Mouse (Mus musculus) telencephalon, adult 2 months (tissue): ENCODE results near the gene Adgrg5.

Experiments used
- DNase-seq: peaks from one replicate; pipeline ENCODE4 v3.0.0-alpha.2; 2011; ENCODE audit warnings: low read depth, low spot score

The Adgrg5 gene

GRCm38 (mm10) chr8:94917352-94917751 is 6.1 kb upstream of the Adgrg5 start:
- DNase-seq, result peak; percentile 5

GRCm38 (mm10) chr8:94917851-94918495 is 5.5 kb upstream of the Adgrg5 start, which contains the start of gene Ccdc102a:
Gene Ccdc102a (minus strand): TSS chr8:94918098.
- DNase-seq, result no peak

GRCm38 (mm10) chr8:94919256-94919655 is 4.2 kb upstream of the Adgrg5 start:
- DNase-seq, result no peak

- no peak for DNase-seq
These were observed 1.3 kb upstream of the Adgrg5 start for GRCm38 (mm10) chr8:94922176-94922575.

- DNase-seq, result no peak
These were observed 892 bp upstream of the Adgrg5 start for GRCm38 (mm10) chr8:94922602-94923001.

- no peak for DNase-seq
These were observed 4.7 kb downstream of the Adgrg5 start for GRCm38 (mm10) chr8:94928227-94928626.

- no peak for DNase-seq
These were observed 10.4 kb downstream of the Adgrg5 start for GRCm38 (mm10) chr8:94933918-94934317.

- no peak for DNase-seq
These were observed 11.7 kb downstream of the Adgrg5 start for GRCm38 (mm10) chr8:94935172-94935571.

GRCm38 (mm10) chr8:94942566-94942965 is 19.1 kb downstream of the Adgrg5 start:
- DNase-seq, result no peak

GRCm38 (mm10) chr8:94945185-94945584 is 21.7 kb downstream of the Adgrg5 start:
- peak; percentile 78 for DNase-seq

GRCm38 (mm10) chr8:94948421-94948820 is 24.9 kb downstream of the Adgrg5 start:
- no peak for DNase-seq

GRCm38 (mm10) chr8:94949010-94949409 is 25.5 kb downstream of the Adgrg5 start:
- DNase-seq, result no peak

GRCm38 (mm10) chr8:94950046-94950445 is 26.6 kb downstream of the Adgrg5 start:
- DNase-seq, result peak; percentile 49

GRCm38 (mm10) chr8:94950458-94950857 is 27.0 kb downstream of the Adgrg5 start:
- no peak for DNase-seq

- DNase-seq, result no peak
These were observed 28.6 kb downstream of the Adgrg5 start for GRCm38 (mm10) chr8:94952086-94952485.

GRCm38 (mm10) chr8:94953624-94954367 is 30.3 kb downstream of the Adgrg5 start:
- DNase-seq, result no peak

GRCm38 (mm10) chr8:94954368-94954737 is 30.9 kb downstream of the Adgrg5 start:
- DNase-seq, result no peak

- no peak for DNase-seq
These were observed 31.6 kb downstream of the Adgrg5 start for GRCm38 (mm10) chr8:94954921-94955758.

- DNase-seq, result no peak
These were observed 32.6 kb downstream of the Adgrg5 start for GRCm38 (mm10) chr8:94956078-94956574.

GRCm38 (mm10) chr8:94962201-94962600 is 38.7 kb downstream of the Adgrg5 start:
- no peak for DNase-seq

GRCm38 (mm10) chr8:94964828-94965227 is 41.3 kb downstream of the Adgrg5 start:
- no peak for DNase-seq

- DNase-seq, result no peak
These were observed 43.1 kb downstream of the Adgrg5 start for GRCm38 (mm10) chr8:94966578-94966977.
